Mouse (Mus musculus) testis, adult 2 months (tissue): ENCODE measurements around the gene Mitf.

ENCODE experiments used
- CTCF ChIP-seq: fragments of 200-500 bp; IDR thresholded peaks from 2 replicates; pipeline ENCODE4 v1.5.1; 2012; ENCODE audit warnings: low read depth, mild to moderate bottlenecking, inconsistent platforms, low read length, moderate library complexity; ENCODE audit not compliant: control insufficient read depth, insufficient read depth, insufficient replicate concordance
- POLR2A ChIP-seq: fragments of 200-500 bp; IDR thresholded peaks from 2 replicates; pipeline ENCODE4 v1.6.1; 2012; ENCODE audit warnings: low read depth, mild to moderate bottlenecking, inconsistent platforms, low read length, moderate library complexity; ENCODE audit not compliant: control insufficient read depth

DNA sequence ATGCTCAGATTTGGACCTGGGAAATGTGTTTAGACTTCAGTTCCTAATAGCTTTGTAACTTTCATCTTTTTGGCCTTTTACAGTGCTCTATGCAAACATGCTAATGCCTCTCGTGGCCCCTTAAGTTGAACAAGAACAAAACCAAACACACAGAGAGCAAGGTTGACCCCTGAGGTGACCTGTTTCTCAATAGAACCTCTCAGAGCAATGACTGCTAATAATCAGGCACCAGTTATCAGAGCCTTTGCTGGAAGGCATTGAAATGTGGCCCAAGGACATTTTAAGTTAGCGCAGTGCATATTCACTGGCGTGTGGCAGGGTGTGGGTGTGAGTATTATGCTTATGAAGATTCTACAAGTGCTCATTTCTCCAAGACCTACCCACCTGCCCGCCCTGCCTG is 194.7 kb downstream of the Mitf start:
- TF ChIP-seq POLR2A: no peak
- TF ChIP-seq CTCF: no peak
